Mouse (Mus musculus) lung, embryonic 16.5 days (tissue): ENCODE measurements around the gene Grb7. TPM values are rescaled to one million over a fixed set of nuclear protein-coding genes. Genes with fewer than 3 reads are reported as not detected.

Source experiments
- ATAC-seq: fragments of 200-750 bp; cut with Nextera tagmentation; 2 replicates; pipeline ENCODE4 v1.8.0; 2017; ENCODE audit warnings: low read depth, mild to moderate bottlenecking, moderate library complexity
- H3K27ac ChIP-seq: fragments of 300-500 bp; sonication (generic); 2 replicates; pipeline ENCODE4 v1.5.1; 2014; ENCODE audit warnings: mild to moderate bottlenecking, control low read depth, low read length
- H3K27me3 ChIP-seq: fragments of 300-500 bp; sonication (generic); 2 replicates; pipeline ENCODE4 v1.6.1; 2014; ENCODE audit warnings: low read depth, low read length, mixed read lengths; ENCODE audit not compliant: control insufficient read depth, insufficient read depth
- H3K36me3 ChIP-seq: fragments of 300-500 bp; sonication (generic); 2 replicates; pipeline ENCODE4 v1.6.1; 2014; ENCODE audit warnings: low read length; ENCODE audit not compliant: control insufficient read depth, insufficient read depth
- H3K4me1 ChIP-seq: fragments of 300-500 bp; sonication (generic); replicated peaks from 2 replicates; pipeline ENCODE4 v1.6.1; 2014; ENCODE audit warnings: low read length, mixed read lengths; ENCODE audit not compliant: control insufficient read depth, insufficient read depth
- H3K4me2 ChIP-seq: fragments of 300-500 bp; sonication (generic); 2 replicates; pipeline ENCODE4 v1.6.1; 2014; ENCODE audit warnings: low read depth, low read length, control low read depth
- H3K4me3 ChIP-seq: fragments of 300-500 bp; sonication (generic); 2 replicates; pipeline ENCODE4 v1.5.1; 2014; ENCODE audit warnings: mild to moderate bottlenecking, low read length, control low read depth
- H3K9ac ChIP-seq: fragments of 300-500 bp; sonication (generic); 2 replicates; pipeline ENCODE4 v1.6.1; 2014; ENCODE audit warnings: low read length, control low read depth
- H3K9me3 ChIP-seq: fragments of 300-500 bp; sonication (generic); 2 replicates; pipeline ENCODE4 v1.6.1; 2016; ENCODE audit warnings: low read length; ENCODE audit not compliant: control insufficient read depth
- WGBS: fragments of 180-500 bp; shearing (Covaris S2); extraction: QIAGEN DNeasy Blood & Tissue Kit; methylation state at CpG from one replicate; pipeline ENCODE4 v1.1.7; 2014; 5-methylcytosine and 5-hydroxymethylcytosine counted together
- polyA plus RNA-seq: library from polyadenylated mRNA; unstranded; fragments of >200 nt; fragmentation: Nextera tagmentation; extraction: Ambion mirVana; gene quantifications from 2 replicates; pipeline ENCODE4 v1.2.1, GENCODE M21; 2015

Gene Grb7
- polyA plus RNA-seq, 1 experiment from 2014 or later: 47.6 TPM

GRCm38 (mm10) chr11:98474967-98475366 is 28.8 kb downstream of the Grb7 start:
- no peaks in the 10 kb centered on the region for H3K4me1 ChIP-seq
- WGBS: 76% methylated on average over 11 of the region's 11 CpGs
- no peak overlapping the region for H3K4me3 ChIP-seq
- no peaks in the 10 kb centered on the region for H3K36me3 ChIP-seq
- ATAC-seq: no peak
- no peaks in the 10 kb centered on the region for H3K9me3 ChIP-seq
- no peak overlapping the region for H3K27ac ChIP-seq
- H3K27me3 ChIP-seq: no peaks in the 10 kb centered on the region
- no peak overlapping the region for H3K4me2 ChIP-seq
- no peak overlapping the region for H3K9ac ChIP-seq

- ATAC-seq: no peak
- 82% methylated on average over 9 of the region's 9 CpGs for WGBS
- Histone ChIP-seq H3K36me3 (no peaks in the 10 kb centered on the region), H3K9me3 (no peaks in the 10 kb centered on the region), H3K27ac (no peak overlapping the region), H3K9ac (no peak overlapping the region), H3K4me2 (no peak overlapping the region), H3K4me3 (no peak overlapping the region), H3K4me1 (no peaks in the 10 kb centered on the region), H3K27me3 (no peaks in the 10 kb centered on the region)
Measured at GRCm38 (mm10) chr11:98475630-98476433, 29.6 kb downstream of the Grb7 start.

DNA sequence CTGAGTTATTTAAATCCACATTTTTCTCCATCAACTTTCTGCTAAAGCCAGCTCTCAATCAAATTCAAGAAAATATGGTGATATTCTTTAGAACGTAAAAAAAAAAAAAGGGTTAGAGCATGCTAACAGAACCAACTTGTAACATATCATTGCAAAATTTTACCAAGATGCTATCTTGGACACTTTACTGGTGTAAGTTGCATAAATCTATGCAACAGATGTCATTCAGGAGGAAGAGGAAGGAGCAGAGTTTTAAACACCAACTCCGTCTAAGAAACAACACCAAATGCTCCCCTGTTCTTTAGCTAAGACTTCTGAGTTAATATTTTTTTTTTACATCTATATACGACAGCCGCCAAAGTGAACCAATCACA is 30.2 kb downstream of the Grb7 start:
- no peaks in the 10 kb centered on the region for H3K4me1 ChIP-seq
- no peak overlapping the region for H3K4me2 ChIP-seq
- 67% methylated on average over 4 of the region's 4 CpGs for WGBS
- no peaks in the 10 kb centered on the region for H3K27me3 ChIP-seq
- no peaks in the 10 kb centered on the region for H3K9me3 ChIP-seq
- no peak for ATAC-seq
- H3K36me3 ChIP-seq: no peaks in the 10 kb centered on the region
- H3K9ac ChIP-seq: no peak overlapping the region
- H3K27ac ChIP-seq: no peak overlapping the region
- no peak overlapping the region for H3K4me3 ChIP-seq

DNA sequence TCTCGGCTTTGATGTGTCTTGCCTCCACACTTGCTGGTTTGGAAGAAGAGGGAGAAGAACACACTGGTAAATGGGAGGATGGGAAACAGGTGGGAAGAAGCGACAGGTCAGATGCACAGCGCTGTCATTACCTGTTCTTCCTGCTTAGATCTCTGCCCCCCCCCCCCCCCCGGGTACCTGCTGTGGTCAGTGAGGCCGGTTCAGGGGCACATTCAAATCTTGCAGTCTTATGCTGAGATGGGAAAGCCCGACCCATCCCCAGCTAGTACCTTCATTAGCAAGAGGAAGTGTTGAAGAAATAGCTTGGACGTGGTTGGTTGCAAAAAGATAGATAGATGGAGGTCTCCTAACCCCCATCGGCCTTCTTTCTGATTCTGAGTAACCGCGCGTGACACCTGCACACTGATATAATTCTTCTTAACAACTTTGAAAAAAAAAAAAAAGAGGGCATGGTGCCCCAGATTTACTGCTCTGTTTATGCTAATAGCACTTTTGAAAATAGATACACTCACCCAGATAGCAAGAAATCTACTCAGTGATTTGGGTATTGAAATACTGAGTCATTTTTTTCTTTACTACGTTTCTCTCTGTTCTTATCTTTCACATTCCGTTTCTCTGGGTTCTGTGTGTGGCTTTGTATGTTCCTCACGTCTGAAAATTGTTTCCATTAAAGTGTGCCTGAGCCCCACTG is 31.0 kb downstream of the Grb7 start:
- no peak overlapping the region for H3K27ac ChIP-seq
- no peak overlapping the region for H3K4me3 ChIP-seq
- no peak overlapping the region for H3K4me2 ChIP-seq
- H3K9me3 ChIP-seq: no peaks in the 10 kb centered on the region
- no peak overlapping the region for H3K9ac ChIP-seq
- H3K4me1 ChIP-seq: no peaks in the 10 kb centered on the region
- H3K27me3 ChIP-seq: no peaks in the 10 kb centered on the region
- 58% methylated on average over 14 of the region's 14 CpGs for WGBS
- ATAC-seq: no peak
- H3K36me3 ChIP-seq: no peaks in the 10 kb centered on the region

DNA sequence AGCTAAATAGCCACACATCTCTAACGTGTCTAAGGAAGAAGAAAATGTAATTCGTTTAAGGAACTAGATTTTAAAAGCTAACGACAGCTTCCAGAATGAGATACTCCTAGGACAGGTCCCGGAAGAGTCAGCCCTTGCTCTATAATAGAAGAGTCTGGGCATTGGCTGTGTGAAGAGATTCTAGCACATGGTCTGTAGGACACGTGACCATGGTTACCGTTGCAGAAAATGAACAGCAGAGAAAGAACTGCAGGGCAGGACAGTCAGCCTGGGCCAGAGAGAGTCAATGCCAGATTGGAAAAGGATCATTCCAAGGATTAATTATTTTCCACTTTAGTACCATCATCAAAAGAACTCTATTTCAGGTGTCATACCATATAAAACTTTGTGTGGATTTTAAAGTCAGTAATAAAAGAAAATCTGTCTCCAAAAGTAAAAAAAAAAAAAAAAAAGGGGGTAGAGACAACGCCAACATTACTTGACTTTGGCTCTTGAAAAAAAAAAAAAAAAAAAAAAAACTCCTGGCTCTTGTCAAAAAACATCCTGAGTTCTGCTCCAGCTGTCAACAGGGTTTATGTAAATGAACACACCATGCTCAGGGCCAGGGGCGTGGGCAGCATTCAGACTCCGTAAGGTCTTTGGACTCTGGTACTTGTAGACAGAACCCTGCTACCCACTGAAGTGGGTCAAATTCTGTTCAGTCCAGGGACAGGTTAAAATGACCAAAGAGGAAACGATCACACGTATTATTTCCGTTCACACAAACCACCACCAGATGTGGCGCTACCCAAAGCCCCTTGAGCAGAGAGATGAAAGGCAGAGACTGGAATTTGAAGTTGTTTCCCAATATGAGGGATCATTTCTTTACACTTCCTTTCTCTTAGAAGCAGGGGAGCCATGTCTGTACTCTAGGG is 33.1 kb downstream of the Grb7 start:
- no peaks in the 10 kb centered on the region for H3K27me3 ChIP-seq
- no peak overlapping the region for H3K27ac ChIP-seq
- no peaks in the 10 kb centered on the region for H3K36me3 ChIP-seq
- H3K4me3 ChIP-seq: no peak overlapping the region
- no peaks in the 10 kb centered on the region for H3K9me3 ChIP-seq
- 71% methylated on average over 13 of the region's 13 CpGs for WGBS
- no peaks in the 10 kb centered on the region for H3K4me1 ChIP-seq
- ATAC-seq: no peak
- H3K4me2 ChIP-seq: no peak overlapping the region
- no peak overlapping the region for H3K9ac ChIP-seq

DNA sequence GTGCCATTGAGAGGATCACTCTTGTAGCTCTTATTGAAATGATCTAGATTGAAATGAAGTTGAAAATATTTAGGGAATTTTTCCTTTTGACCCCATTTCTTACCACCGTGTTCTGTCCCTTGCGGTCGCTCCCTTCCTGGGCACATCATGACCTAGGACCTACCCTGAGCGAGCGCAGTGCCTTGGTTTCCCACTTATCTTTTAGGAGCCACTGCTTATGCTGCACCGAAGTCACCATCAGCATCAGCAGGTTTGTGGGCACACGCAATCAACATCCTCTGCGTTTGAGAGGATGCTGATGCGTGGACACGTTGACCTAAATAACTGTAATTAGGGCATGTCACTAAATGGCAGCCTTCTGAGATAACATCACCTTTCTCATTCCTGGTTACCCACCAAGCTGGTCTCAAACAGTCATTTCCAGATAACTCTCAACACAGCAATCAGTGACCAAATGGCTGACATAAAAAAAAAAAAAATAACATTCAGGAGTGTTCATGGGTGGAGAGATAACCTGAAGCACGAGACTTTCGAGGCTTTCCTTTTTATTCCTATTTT is 33.8 kb downstream of the Grb7 start:
- no peak overlapping the region for H3K27ac ChIP-seq
- 80% methylated on average over 12 of the region's 12 CpGs for WGBS
- ATAC-seq: no peak
- no peak overlapping the region for H3K9ac ChIP-seq
- no peaks in the 10 kb centered on the region for H3K36me3 ChIP-seq
- no peaks in the 10 kb centered on the region for H3K4me1 ChIP-seq
- no peaks in the 10 kb centered on the region for H3K9me3 ChIP-seq
- no peak overlapping the region for H3K4me2 ChIP-seq
- H3K27me3 ChIP-seq: no peaks in the 10 kb centered on the region
- H3K4me3 ChIP-seq: no peak overlapping the region

DNA sequence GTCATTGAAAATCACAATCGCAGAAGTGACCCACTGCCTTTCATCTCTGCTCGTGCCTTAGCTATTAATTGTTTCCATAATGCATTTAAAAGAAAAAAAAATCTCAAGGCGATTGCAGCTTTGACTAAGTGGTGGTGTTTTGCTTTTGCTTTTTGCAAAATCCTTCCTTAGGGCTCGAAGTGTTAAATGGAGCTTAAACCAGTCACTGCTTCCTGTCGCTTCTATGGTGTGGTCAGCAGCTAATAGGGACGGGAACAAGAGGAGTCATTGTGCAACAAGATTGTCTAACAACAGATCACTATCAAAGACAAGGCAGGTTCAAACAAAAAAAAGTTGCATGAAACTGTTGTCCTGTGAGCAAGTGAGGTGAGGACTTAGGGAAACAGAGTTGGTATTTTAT is 35.0 kb downstream of the Grb7 start:
- no peak overlapping the region for H3K4me3 ChIP-seq
- no peaks in the 10 kb centered on the region for H3K4me1 ChIP-seq
- no peak overlapping the region for H3K9ac ChIP-seq
- no peaks in the 10 kb centered on the region for H3K9me3 ChIP-seq
- H3K4me2 ChIP-seq: no peak overlapping the region
- no peaks in the 10 kb centered on the region for H3K36me3 ChIP-seq
- no peak for ATAC-seq
- WGBS: 54% methylated on average over 6 of the region's 6 CpGs
- H3K27me3 ChIP-seq: no peaks in the 10 kb centered on the region
- no peak overlapping the region for H3K27ac ChIP-seq

DNA sequence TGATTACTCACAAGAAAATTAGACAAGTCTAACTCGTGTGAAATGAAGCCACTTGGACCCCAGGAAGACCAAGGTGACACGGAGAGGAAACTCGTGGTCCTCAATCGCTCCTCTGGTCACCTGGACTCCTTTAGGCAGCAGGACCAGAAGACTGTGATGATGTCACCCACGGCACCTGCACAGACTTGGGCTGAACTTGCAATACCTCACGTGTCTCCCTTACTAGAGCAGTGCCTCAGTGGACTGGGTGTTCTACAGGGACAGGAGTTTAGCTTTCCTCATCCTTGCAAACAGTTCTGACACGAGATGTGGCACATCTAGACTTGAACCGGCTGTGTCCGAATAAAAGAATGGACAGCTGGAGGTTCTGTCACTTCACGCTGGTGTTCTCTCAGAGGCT is 35.9 kb downstream of the Grb7 start:
- WGBS: 69% methylated on average over 10 of the region's 10 CpGs
- Histone ChIP-seq H3K27me3 (no peaks in the 10 kb centered on the region), H3K4me2 (no peak overlapping the region), H3K27ac (no peak overlapping the region), H3K4me1 (no peaks in the 10 kb centered on the region), H3K9ac (no peak overlapping the region), H3K36me3 (no peaks in the 10 kb centered on the region), H3K4me3 (no peak overlapping the region), H3K9me3 (no peaks in the 10 kb centered on the region)
- ATAC-seq: no peak

DNA sequence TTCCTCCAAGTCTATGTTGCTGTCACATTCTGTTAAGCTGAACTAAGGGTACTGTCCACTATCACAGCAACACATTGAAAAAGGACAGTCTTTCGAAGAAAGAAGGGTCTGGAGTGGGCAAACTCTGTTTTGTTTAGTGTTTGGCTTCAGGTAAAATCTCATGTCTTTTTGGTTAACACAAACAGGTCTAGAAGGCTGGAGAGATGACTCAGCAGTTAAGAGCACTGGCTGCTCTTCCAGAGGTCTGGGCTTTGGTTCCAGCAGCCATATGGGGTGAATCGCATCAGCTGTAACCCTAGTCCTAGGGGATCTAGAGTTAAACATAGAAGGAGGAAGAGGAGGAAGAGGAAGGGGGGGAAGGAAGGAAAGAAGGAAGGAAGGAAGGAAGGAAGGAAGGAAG is 39.6 kb downstream of the Grb7 start:
- Histone ChIP-seq H3K9me3 (no peaks in the 10 kb centered on the region), H3K4me3 (no peak overlapping the region), H3K4me1 (no peaks in the 10 kb centered on the region), H3K9ac (no peak overlapping the region), H3K27ac (no peak overlapping the region), H3K36me3 (no peaks in the 10 kb centered on the region), H3K27me3 (no peaks in the 10 kb centered on the region), H3K4me2 (no peak overlapping the region)
- WGBS: 84% methylated on average over 2 of the region's 2 CpGs
- no peak for ATAC-seq
